Mouse (Mus musculus) layer of hippocampus, postnatal 14 days (tissue): ENCODE measurements around the gene Hist1h4h. TPM values are rescaled to one million over a fixed set of nuclear protein-coding genes. Genes with fewer than 3 reads are reported as not detected.
A peak's percentile ranks its signal among the peaks of the same experiment; 100 is the strongest.
"Not testable (repeated sequence)": the region's sequence is repeated elsewhere in the genome, so short reads cannot be mapped to it uniquely, and the experiment has no call there.

ENCODE experiments used
- DNase-seq, 2 experiments: peaks; one replicate each; pipeline ENCODE4 v3.0.0; 2021 to 2022; ENCODE audit warnings: low spot score in 2 of 2, mixed read lengths in 1 of 2
- microRNA-seq, 2 experiments: library from miRNA; unstranded; fragments of <30 nt; microRNA quantifications; one replicate each; pipeline ENCODE4 v1.2.0; 2021
- total RNA-seq, 2 experiments: library from RNA; stranded (reverse); gene quantifications; 2 replicates each; pipeline ENCODE4 v1.2.3; 2021

The Hist1h4h gene
- total RNA-seq, 2 experiments from 2014 or later = 253 to 315 TPM

- peak; percentile 88 to 98 for DNase-seq
Measured at GRCm38 (mm10) chr13:23573898-23574524, 43.2 kb downstream of the Hist1h4h start, which contains the start of the genes Hist1h2bf and Hist1h2ad. Hist1h2bf (minus strand) TSS chr13:23574196. Hist1h2ad (plus strand) TSS chr13:23574381.

GRCm38 (mm10) chr13:23574546-23575170 lies 43.8 kb downstream of the Hist1h4h start:
- not testable (repeated sequence) for DNase-seq

- DNase-seq = peak in 1 of 2 experiments; percentile 87
Measured at GRCm38 (mm10) chr13:23575271-23575851, 44.5 kb downstream of the Hist1h4h start, which contains the start of gene Hist1h3d. Hist1h3d (plus strand) TSS chr13:23575763.

GRCm38 (mm10) chr13:23575864-23576313 lies 45.0 kb downstream of the Hist1h4h start:
- DNase-seq = not testable (repeated sequence)

- DNase-seq = no peak
Measured at GRCm38 (mm10) chr13:23576351-23576881, 45.6 kb downstream of the Hist1h4h start.

GRCm38 (mm10) chr13:23576906-23577639 lies 46.2 kb downstream of the Hist1h4h start:
- DNase-seq = no peak

GRCm38 (mm10) chr13:23577835-23578234 lies 47.0 kb downstream of the Hist1h4h start:
- DNase-seq = no peak

Small RNAs within 50 kb of the gene (microRNA-seq; reads per million reads assigned to microRNA genes)
- 0 reads per million in 2 experiments for gene Gm44297
- gene Gm44359 = 0 reads per million in 2 experiments
- gene Gm44394 = 0 reads per million in 2 experiments
- gene n-TStga1 = 0 to 0.45 reads per million in 2 experiments

Other genes starting within 250 kb of the Hist1h4h start
- gene Zfp322a, start 161.8 kb upstream of the Hist1h4h start, total RNA-seq = 10 to 100 TPM; 34.9 to 39.8 TPM
- 1 to 10 TPM; 7.0 TPM for gene Abt1, start 107.2 kb upstream of the Hist1h4h start, total RNA-seq
- gene Btn1a1, start 65.1 kb upstream of the Hist1h4h start, total RNA-seq = not detected
- gene Btn2a2, start 42.2 kb upstream of the Hist1h4h start, total RNA-seq = 1 to 10 TPM in 1 of 2 experiments, under 1 TPM in 1; 0.58 to 1.0 TPM
- gene Hist1h2af, start 2.9 kb downstream of the Hist1h4h start, total RNA-seq = 10 to 100 TPM; 23.4 to 33.5 TPM
- 10 to 100 TPM in 1 of 2 experiments, 1 to 10 TPM in 1; 3.7 to 12.5 TPM for gene Hist1h3g, start 4.4 kb downstream of the Hist1h4h start, total RNA-seq
- 1 to 10 TPM; 1.2 to 1.9 TPM for gene Hist1h2bh, start 12.3 kb downstream of the Hist1h4h start, total RNA-seq
- 10 to 100 TPM; 19.7 to 24.2 TPM for gene Hist1h3f, start 13.0 kb downstream of the Hist1h4h start, total RNA-seq
- 100 to 1,000 TPM; 122 to 142 TPM for gene Hist1h4f, start 20.6 kb downstream of the Hist1h4h start, total RNA-seq
- 1 to 10 TPM; 4.6 to 4.8 TPM for gene Hist1h1d, start 22.2 kb downstream of the Hist1h4h start, total RNA-seq
- 10 to 100 TPM; 60.0 to 69.0 TPM for gene Hist1h3e, start 31.3 kb downstream of the Hist1h4h start, total RNA-seq
- 10 to 100 TPM; 10.3 TPM for gene Hist1h2ae, start 40.2 kb downstream of the Hist1h4h start, total RNA-seq
- gene Hist1h2bg, start 40.3 kb downstream of the Hist1h4h start, total RNA-seq = 10 to 100 TPM; 93.3 to 96.2 TPM
- gene Hist1h2bf, start 43.1 kb downstream of the Hist1h4h start, total RNA-seq = 10 to 100 TPM; 32.6 to 42.1 TPM
- 1 to 10 TPM; 1.1 to 9.9 TPM for gene Hist1h2ad, start 43.3 kb downstream of the Hist1h4h start, total RNA-seq
- 10 to 100 TPM; 11.1 to 12.1 TPM for gene Hist1h3d, start 44.7 kb downstream of the Hist1h4h start, total RNA-seq
- gene Hist1h4d, start 50.5 kb downstream of the Hist1h4h start, total RNA-seq = 100 to 1,000 TPM; 128 to 149 TPM
- 1 to 10 TPM; 6.8 to 8.7 TPM for gene Hist1h2be, start 90.1 kb downstream of the Hist1h4h start, total RNA-seq
- 10 to 100 TPM; 63.5 to 74.1 TPM for gene Hist1h1e, start 91.5 kb downstream of the Hist1h4h start, total RNA-seq
- gene Hist1h2ac, start 152.9 kb downstream of the Hist1h4h start, total RNA-seq = 1 to 10 TPM; 2.9 TPM
- gene Hist1h2bc, start 153.1 kb downstream of the Hist1h4h start, total RNA-seq = 10 to 100 TPM; 37.1 to 42.7 TPM
- gene Hist1h1t, start 164.8 kb downstream of the Hist1h4h start, total RNA-seq = not detected
- 100 to 1,000 TPM in 1 of 2 experiments, 10 to 100 TPM in 1; 94.6 to 106 TPM for gene Hist1h4c, start 167.4 kb downstream of the Hist1h4h start, total RNA-seq
- 1 to 10 TPM; 3.4 to 5.4 TPM for gene Hfe, start 179.8 kb downstream of the Hist1h4h start, total RNA-seq
- gene Hist1h1c, start 207.8 kb downstream of the Hist1h4h start, total RNA-seq = 10 to 100 TPM; 64.6 to 74.5 TPM
- 10 to 100 TPM; 11.9 to 12.2 TPM for gene Hist1h3c, start 214.6 kb downstream of the Hist1h4h start, total RNA-seq
- 10 to 100 TPM; 19.6 to 29.4 TPM for gene Hist1h2bb, start 215.7 kb downstream of the Hist1h4h start, total RNA-seq
- 10 to 100 TPM; 27.5 to 46.6 TPM for gene Hist1h2ab, start 220.1 kb downstream of the Hist1h4h start, total RNA-seq
- 10 to 100 TPM; 26.7 to 45.4 TPM for gene Hist1h3b, start 221.2 kb downstream of the Hist1h4h start, total RNA-seq
- 10 to 100 TPM; 57.3 to 79.4 TPM for gene Hist1h4b, start 226.0 kb downstream of the Hist1h4h start, total RNA-seq
- 10 to 100 TPM; 51.4 to 65.1 TPM for gene Hist1h4a, start 230.2 kb downstream of the Hist1h4h start, total RNA-seq
- gene Hist1h3a, start 231.3 kb downstream of the Hist1h4h start, total RNA-seq = 10 to 100 TPM; 29.8 to 47.4 TPM
- 10 to 100 TPM; 22.8 to 32.9 TPM for gene Hist1h1a, start 232.6 kb downstream of the Hist1h4h start, total RNA-seq
- gene Trim38, start 238.9 kb downstream of the Hist1h4h start, total RNA-seq = not detected